Mouse (Mus musculus) olfactory bulb, adult 2 months (tissue): ENCODE measurements around the gene Gm9945.

Source experiments
- CTCF ChIP-seq: fragments of 200-500 bp; IDR thresholded peaks from 2 replicates; pipeline ENCODE4 v1.5.1; 2012; ENCODE audit warnings: low read depth, mild to moderate bottlenecking, low read length, moderate library complexity; ENCODE audit not compliant: insufficient read depth
- POLR2A ChIP-seq: fragments of 200-500 bp; IDR thresholded peaks from 2 replicates; pipeline ENCODE4 v1.6.1; 2012; ENCODE audit warnings: mild to moderate bottlenecking, low read depth, low read length, moderate library complexity; ENCODE audit not compliant: insufficient read depth

DNA sequence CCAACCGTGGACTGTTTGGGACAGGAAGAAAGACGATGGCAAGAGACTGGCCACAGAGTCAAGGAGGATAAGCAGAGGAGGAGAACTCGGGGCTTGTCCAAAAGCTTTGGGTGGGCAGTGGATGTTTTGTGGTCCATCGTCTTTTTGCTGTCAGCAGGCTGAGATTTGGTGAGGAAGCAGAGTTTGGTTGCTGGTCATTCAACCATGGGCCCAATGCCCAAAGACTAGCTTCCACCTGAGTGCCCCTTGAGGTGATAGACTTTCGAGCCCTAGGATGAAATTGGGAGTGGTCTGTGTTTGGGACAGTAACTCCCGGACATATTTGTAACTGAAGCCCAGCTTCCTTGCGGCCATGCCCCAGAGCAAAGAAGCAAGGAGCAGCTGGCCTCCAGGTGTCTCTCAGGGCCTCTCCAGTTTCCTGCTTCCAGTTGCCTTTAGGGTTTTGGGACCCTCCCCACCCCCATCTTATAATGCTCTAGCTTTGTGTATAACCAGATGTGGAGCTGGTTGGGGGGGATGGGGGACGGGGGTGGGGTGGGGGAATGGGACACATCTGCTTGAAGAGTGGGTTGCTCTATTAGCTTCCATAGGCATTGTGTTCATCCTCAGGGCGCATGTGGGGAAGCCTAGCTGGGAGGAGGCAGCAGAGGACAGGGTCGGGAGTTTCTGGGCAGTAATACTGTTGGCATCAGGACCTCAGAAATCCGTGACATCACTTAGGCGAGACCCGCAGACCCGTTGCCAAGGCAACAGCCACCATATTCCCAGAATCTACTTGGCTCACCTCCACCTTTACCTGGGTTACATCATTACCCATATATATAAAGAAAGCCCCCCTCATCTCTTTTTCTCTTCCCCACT is 43.8 kb downstream of the Gm9945 start:
- TF ChIP-seq POLR2A (no peak), CTCF (no peak)
